Mouse (Mus musculus): Measurements from ENCODE around the gene Cpsf7. TPM values are rescaled to one million over a fixed set of nuclear protein-coding genes. Genes with fewer than 3 reads are reported as not detected.
"Not testable (repeated sequence)": the region's sequence is repeated elsewhere in the genome, so short reads cannot be mapped to it uniquely, and the experiment has no call there.

Gene Cpsf7
- polyA plus RNA-seq, 1 experiment from 2014 or later, result 11.1 TPM

DNA sequence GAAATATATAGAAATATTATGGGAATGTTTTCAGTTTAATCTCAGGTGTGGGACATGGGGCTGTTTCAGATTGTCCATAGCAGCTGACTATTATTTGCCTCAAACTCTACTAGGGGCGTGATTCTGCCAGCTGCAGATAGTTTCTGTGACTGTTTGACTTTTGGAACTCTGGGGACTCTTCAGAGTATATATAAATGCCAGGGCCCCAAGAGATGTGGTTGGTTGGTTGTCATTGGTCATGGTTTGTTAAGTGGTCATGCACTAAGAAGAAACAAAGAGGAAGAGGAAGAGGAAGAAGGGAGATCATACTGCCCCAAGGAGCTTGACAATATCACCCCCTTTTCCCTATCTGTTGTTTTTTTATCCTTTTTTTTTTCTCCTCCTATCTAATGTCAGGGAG lies 3.1 kb upstream of the Cpsf7 start:
- Histone ChIP-seq H3K4me2 (no peak overlapping the region), H3K9ac (no peak overlapping the region), H3K4me1 (replicated peaks) (peaks cover 46% of the 10 kb centered on the region), H3K36me3 (replicated peaks) (peaks cover 13% of the 10 kb centered on the region), H3K9me3 (replicated peaks) (no peaks in the 10 kb centered on the region), H3K27me3 (no peaks in the 10 kb centered on the region), H3K4me3 (replicated peaks) (no peak overlapping the region), H3K27ac (replicated peaks) (no peak overlapping the region; the same call in 1 of the 2 replicates)
- ATAC-seq (ENCODE audit: insufficient read depth), result no peak
- 48% methylated on average over 1 of the region's 1 CpGs for WGBS (ENCODE audit: insufficient replicate concordance)

GRCm38 (mm10) chr19:10523483-10524080 lies 1.5 kb upstream of the Cpsf7 start:
- no peaks in the 10 kb centered on the region for H3K27me3 ChIP-seq
- 15% methylated on average over 5 of the region's 5 CpGs for WGBS (ENCODE audit: insufficient replicate concordance)
- peak overlapping the region; percentile 77 for H3K4me2 ChIP-seq
- peak overlapping the region; percentile 99 for H3K4me3 ChIP-seq (replicated peaks)
- H3K4me1 ChIP-seq (replicated peaks), result peaks cover 55% of the 10 kb centered on the region
- no peak for ATAC-seq (ENCODE audit: insufficient read depth)
- peak overlapping the region; percentile 47 for H3K9ac ChIP-seq
- peaks cover 14% of the 10 kb centered on the region for H3K36me3 ChIP-seq (replicated peaks)
- H3K27ac ChIP-seq (replicated peaks), result peak overlapping the region; percentile 69
- H3K9me3 ChIP-seq (replicated peaks), result no peaks in the 10 kb centered on the region

DNA sequence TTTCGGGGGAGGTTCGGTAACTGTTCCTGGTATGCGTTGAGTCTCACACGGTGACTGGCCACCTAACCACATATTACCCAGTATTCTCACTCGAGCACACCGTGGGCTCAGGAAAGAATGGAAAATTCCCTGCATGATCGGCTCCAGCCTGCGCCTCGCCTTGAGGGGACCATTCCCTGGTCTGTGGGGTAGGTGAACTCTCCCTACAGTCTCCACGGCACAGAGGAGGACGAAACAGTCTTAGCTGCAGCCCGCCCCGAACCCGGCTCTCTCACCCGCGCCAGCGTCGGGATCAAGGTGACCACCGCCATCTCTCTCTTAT lies 321 bp upstream of the Cpsf7 start:
- no peak for ATAC-seq (ENCODE audit: insufficient read depth)
- Histone ChIP-seq H3K9ac (peak overlapping the region; percentile 99), H3K36me3 (replicated peaks) (peaks cover 23% of the 10 kb centered on the region), H3K27me3 (no peaks in the 10 kb centered on the region), H3K4me2 (peak overlapping the region; percentile 77), H3K4me1 (replicated peaks) (peaks cover 55% of the 10 kb centered on the region), H3K9me3 (replicated peaks) (no peaks in the 10 kb centered on the region), H3K4me3 (replicated peaks) (peak overlapping the region; percentile 99), H3K27ac (replicated peaks) (peak overlapping the region; percentile 99)
- WGBS (ENCODE audit: insufficient replicate concordance), result under 1% methylated on average over 19 of the region's 19 CpGs

- Histone ChIP-seq H3K9ac (peak within 1 kb of the TSS; percentile 99), H3K36me3 (replicated peaks) (peaks cover 34% of the 10 kb centered on the region), H3K4me3 (replicated peaks) (peak within 1 kb of the TSS; percentile 99), H3K27me3 (no peaks in the 10 kb centered on the region), H3K4me2 (peak within 1 kb of the TSS; percentile 77), H3K4me1 (replicated peaks) (peaks cover 49% of the 10 kb centered on the region), H3K9me3 (replicated peaks) (no peaks in the 10 kb centered on the region), H3K27ac (replicated peaks) (peak within 1 kb of the TSS; percentile 99)
- ATAC-seq (ENCODE audit: insufficient read depth), result no peak
- WGBS (ENCODE audit: insufficient replicate concordance), result 0% methylated on average over 11 of the region's 11 CpGs
Measured at GRCm38 (mm10) chr19:10525910-10526309, 844 bp downstream of the Cpsf7 start, which contains the start of gene Sdhaf2. Gene Sdhaf2 (minus strand): TSS chr19:10526142.

- Histone ChIP-seq H3K27ac (replicated peaks) (no peak overlapping the region), H3K9ac (no peak overlapping the region), H3K36me3 (replicated peaks) (peaks cover 70% of the 10 kb centered on the region), H3K9me3 (replicated peaks) (no peaks in the 10 kb centered on the region), H3K4me2 (no peak overlapping the region), H3K4me1 (replicated peaks) (peaks cover 20% of the 10 kb centered on the region), H3K4me3 (replicated peaks) (no peak overlapping the region), H3K27me3 (no peaks in the 10 kb centered on the region)
- ATAC-seq (ENCODE audit: insufficient read depth), result no peak
- WGBS (ENCODE audit: insufficient replicate concordance), result 84% methylated on average over 1 of the region's 1 CpGs
Measured at GRCm38 (mm10) chr19:10530082-10530481, 5.0 kb downstream of the Cpsf7 start.

DNA sequence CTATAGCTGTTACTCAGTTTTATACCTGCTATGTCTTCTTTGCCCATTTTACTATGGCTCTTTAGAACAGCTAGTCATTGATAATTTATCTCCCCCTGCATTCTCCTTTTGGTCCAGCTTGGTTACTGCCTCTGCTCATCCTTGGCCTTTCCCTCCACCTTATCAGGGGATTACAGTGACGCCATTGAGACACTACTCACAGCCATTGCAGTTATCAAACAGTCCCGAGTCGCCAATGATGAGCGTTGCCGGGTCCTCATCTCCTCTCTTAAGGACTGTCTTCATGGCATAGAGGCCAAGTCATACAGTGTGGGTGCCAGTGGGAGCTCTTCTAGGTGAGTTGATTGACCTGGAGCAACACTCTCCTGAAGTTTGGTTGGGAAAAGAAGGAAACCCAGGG lies 14.4 kb downstream of the Cpsf7 start:
- H3K9me3 ChIP-seq (replicated peaks), result no peaks in the 10 kb centered on the region
- H3K4me2 ChIP-seq, result no peak overlapping the region; the same call in 1 of the 2 replicates
- no peak overlapping the region for H3K9ac ChIP-seq
- WGBS (ENCODE audit: insufficient replicate concordance), result 33% methylated on average over 5 of the region's 5 CpGs
- H3K36me3 ChIP-seq (replicated peaks), result peaks cover 92% of the 10 kb centered on the region
- no peaks in the 10 kb centered on the region for H3K27me3 ChIP-seq
- H3K27ac ChIP-seq (replicated peaks), result peak overlapping the region; percentile 51; the same call in 1 of the 2 replicates
- H3K4me1 ChIP-seq (replicated peaks), result peaks cover 12% of the 10 kb centered on the region
- H3K4me3 ChIP-seq (replicated peaks), result no peak overlapping the region
- peak; percentile 89 for ATAC-seq (ENCODE audit: insufficient read depth)

GRCm38 (mm10) chr19:10555624-10556510 lies 30.8 kb downstream of the Cpsf7 start, which contains the start of gene Tmem216:
Gene Tmem216 (minus strand): TSS chr19:10556238.
- Histone ChIP-seq H3K9ac (peak within 1 kb of the TSS; percentile 71), H3K27ac (replicated peaks) (peak within 1 kb of the TSS; percentile 76), H3K4me1 (replicated peaks) (peaks cover 20% of the 10 kb centered on the region), H3K9me3 (replicated peaks) (no peaks in the 10 kb centered on the region), H3K36me3 (replicated peaks) (peaks cover 15% of the 10 kb centered on the region), H3K4me2 (peak within 1 kb of the TSS; percentile 85), H3K27me3 (no peaks in the 10 kb centered on the region), H3K4me3 (replicated peaks) (peak within 1 kb of the TSS; percentile 77)
- peak; percentile 97 for ATAC-seq (ENCODE audit: insufficient read depth)
- 2% methylated on average over 43 of the region's 43 CpGs for WGBS (ENCODE audit: insufficient replicate concordance)

- no peak for ATAC-seq (ENCODE audit: insufficient read depth)
- no peaks in the 10 kb centered on the region for H3K27me3 ChIP-seq
- 43% methylated on average over 2 of the region's 2 CpGs for WGBS (ENCODE audit: insufficient replicate concordance)
- H3K4me2 ChIP-seq, result no peak overlapping the region
- no peak overlapping the region for H3K4me3 ChIP-seq (replicated peaks)
- peak overlapping the region; percentile 76; the same call in 1 of the 2 replicates for H3K27ac ChIP-seq (replicated peaks)
- H3K4me1 ChIP-seq (replicated peaks), result peaks cover 20% of the 10 kb centered on the region
- H3K36me3 ChIP-seq (replicated peaks), result peaks cover 4% of the 10 kb centered on the region; the same call in 1 of the 2 replicates
- H3K9ac ChIP-seq, result no peak overlapping the region
- H3K9me3 ChIP-seq (replicated peaks), result no peaks in the 10 kb centered on the region
Measured at GRCm38 (mm10) chr19:10557001-10557400, 31.9 kb downstream of the Cpsf7 start.

GRCm38 (mm10) chr19:10557430-10557829 lies 32.4 kb downstream of the Cpsf7 start:
- Histone ChIP-seq H3K27me3 (no peaks in the 10 kb centered on the region), H3K27ac (replicated peaks) (no peak overlapping the region), H3K4me1 (replicated peaks) (peaks cover 20% of the 10 kb centered on the region), H3K9ac (no peak overlapping the region), H3K9me3 (replicated peaks) (no peaks in the 10 kb centered on the region), H3K4me2 (no peak overlapping the region), H3K4me3 (replicated peaks) (no peak overlapping the region), H3K36me3 (replicated peaks) (no peaks in the 10 kb centered on the region; the same call in 1 of the 2 replicates)
- no peak for ATAC-seq (ENCODE audit: insufficient read depth)
- WGBS (ENCODE audit: insufficient replicate concordance), result 58% methylated on average over 2 of the region's 2 CpGs

GRCm38 (mm10) chr19:10557837-10558375 lies 32.8 kb downstream of the Cpsf7 start:
- not testable (repeated sequence) for H3K27ac ChIP-seq (replicated peaks); H3K9ac ChIP-seq; H3K9me3 ChIP-seq (replicated peaks); ATAC-seq (ENCODE audit: insufficient read depth); H3K27me3 ChIP-seq; H3K4me3 ChIP-seq (replicated peaks); H3K36me3 ChIP-seq (replicated peaks); H3K4me2 ChIP-seq
- peaks cover 20% of the 10 kb centered on the region for H3K4me1 ChIP-seq (replicated peaks)
- 48% methylated on average over 4 of the region's 4 CpGs for WGBS (ENCODE audit: insufficient replicate concordance)

GRCm38 (mm10) chr19:10560108-10560507 lies 35.0 kb downstream of the Cpsf7 start:
- H3K9me3 ChIP-seq (replicated peaks), result no peaks in the 10 kb centered on the region
- 48% methylated on average over 5 of the region's 5 CpGs for WGBS (ENCODE audit: insufficient replicate concordance)

More at GRCm38 (mm10) chr19:10560108-10560507, 35.0 kb downstream of the Cpsf7 start:
- H3K4me2 ChIP-seq, result no peak overlapping the region
- H3K4me1 ChIP-seq (replicated peaks), result peaks cover 13% of the 10 kb centered on the region
- H3K4me3 ChIP-seq (replicated peaks), result no peak overlapping the region
- no peaks in the 10 kb centered on the region for H3K27me3 ChIP-seq
- no peak for ATAC-seq (ENCODE audit: insufficient read depth)
- no peaks in the 10 kb centered on the region for H3K36me3 ChIP-seq (replicated peaks)
- no peak overlapping the region for H3K27ac ChIP-seq (replicated peaks)
- no peak overlapping the region for H3K9ac ChIP-seq

Data from liver, embryonic 15.5 days (tissue).